Mouse (Mus musculus): ENCODE measurements at regions not wholly inside any gene's neighbourhood (a gene's known extent, or its start where the extent isn't known, plus 50 kb on each side); places are given as distances from the start of the nearest gene placed in this dataset.

DNA sequence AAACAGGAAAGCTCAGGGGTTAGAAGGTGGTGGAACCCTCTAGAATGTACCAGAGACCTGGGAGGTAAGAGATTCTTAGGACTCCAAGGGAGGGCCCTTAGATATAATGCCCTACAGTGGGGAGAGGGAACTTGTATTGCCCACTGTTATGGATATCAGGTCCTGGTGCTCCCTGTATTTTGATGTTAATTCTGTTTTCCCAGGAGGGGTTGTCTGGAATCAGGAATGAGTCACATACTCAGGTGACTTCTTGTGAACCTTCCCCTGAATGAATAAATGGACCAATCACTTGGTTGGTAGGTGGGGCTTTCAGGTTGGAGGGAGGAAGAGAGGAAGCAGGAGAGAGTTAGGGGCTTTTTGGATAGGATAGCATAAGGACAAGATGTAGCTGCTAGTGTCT, 533.8 kb upstream of the Htr2c start:
- ATAC-seq (replicated peaks; ENCODE audit: low read depth, poor library complexity, severe bottlenecking) = no peak

DNA sequence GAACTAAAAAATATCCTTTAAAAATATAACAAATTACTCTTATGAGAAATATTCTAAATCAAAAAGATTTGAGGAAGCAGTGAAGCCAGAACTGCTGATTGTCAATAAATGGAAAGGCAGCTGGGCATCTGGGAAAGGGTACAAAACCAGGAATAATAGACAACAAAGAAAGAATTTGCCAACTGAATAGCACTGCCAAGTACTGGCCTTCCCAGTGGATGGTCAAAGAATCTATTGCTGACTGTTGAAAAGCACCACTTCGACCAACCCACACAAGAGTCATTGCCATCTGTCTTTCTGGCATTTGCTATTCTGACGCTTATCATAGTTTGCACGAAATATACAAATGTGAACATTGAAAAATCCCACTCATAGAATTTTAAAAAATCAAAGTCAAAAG, 502.4 kb upstream of the Htr2c start:
- no peak for ATAC-seq (replicated peaks; ENCODE audit: low read depth, poor library complexity, severe bottlenecking)

- ATAC-seq (replicated peaks; ENCODE audit: low read depth, poor library complexity, severe bottlenecking) = no peak
These were observed 484.7 kb upstream of the Htr2c start for GRCm38 (mm10) chrX:146477581-146477980.

DNA sequence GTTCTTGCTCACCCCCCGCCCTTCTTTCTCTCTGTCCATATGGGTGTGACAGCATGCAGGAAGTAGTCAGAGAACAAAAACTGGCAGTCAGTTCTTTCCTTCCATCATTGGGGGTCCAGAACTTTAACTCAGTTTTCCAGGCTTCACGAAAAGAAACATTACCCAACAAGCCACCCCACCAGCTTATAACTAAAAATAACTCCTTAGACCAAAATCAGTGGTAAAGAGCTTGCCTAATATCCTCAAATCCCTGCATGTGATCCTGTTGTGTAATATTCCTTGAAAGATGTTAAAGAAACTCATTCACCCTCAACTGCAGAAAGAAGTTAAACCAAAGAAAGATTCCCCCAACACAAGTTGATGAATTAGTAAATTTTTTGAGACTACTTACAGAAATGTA, 449.8 kb upstream of the Htr2c start:
- no peak for ATAC-seq (replicated peaks; ENCODE audit: low read depth, poor library complexity, severe bottlenecking)

GRCm38 (mm10) chrX:146513261-146513660, 449.1 kb upstream of the Htr2c start:
- peak; percentile 42; the same call in 1 of the 2 replicates for ATAC-seq (replicated peaks; ENCODE audit: low read depth, poor library complexity, severe bottlenecking)

GRCm38 (mm10) chrX:146528775-146529174, 433.5 kb upstream of the Htr2c start:
- ATAC-seq (replicated peaks; ENCODE audit: low read depth, poor library complexity, severe bottlenecking) = no peak

- no peak for ATAC-seq (replicated peaks; ENCODE audit: low read depth, poor library complexity, severe bottlenecking)
These were observed 424.5 kb upstream of the Htr2c start for GRCm38 (mm10) chrX:146537811-146538210.

- no peak for ATAC-seq (replicated peaks; ENCODE audit: low read depth, poor library complexity, severe bottlenecking)
These were observed 403.7 kb upstream of the Htr2c start for GRCm38 (mm10) chrX:146558606-146559005.
